ENCODE assay signal across 8 mouse cellular contexts in the genomic region with DNA sequence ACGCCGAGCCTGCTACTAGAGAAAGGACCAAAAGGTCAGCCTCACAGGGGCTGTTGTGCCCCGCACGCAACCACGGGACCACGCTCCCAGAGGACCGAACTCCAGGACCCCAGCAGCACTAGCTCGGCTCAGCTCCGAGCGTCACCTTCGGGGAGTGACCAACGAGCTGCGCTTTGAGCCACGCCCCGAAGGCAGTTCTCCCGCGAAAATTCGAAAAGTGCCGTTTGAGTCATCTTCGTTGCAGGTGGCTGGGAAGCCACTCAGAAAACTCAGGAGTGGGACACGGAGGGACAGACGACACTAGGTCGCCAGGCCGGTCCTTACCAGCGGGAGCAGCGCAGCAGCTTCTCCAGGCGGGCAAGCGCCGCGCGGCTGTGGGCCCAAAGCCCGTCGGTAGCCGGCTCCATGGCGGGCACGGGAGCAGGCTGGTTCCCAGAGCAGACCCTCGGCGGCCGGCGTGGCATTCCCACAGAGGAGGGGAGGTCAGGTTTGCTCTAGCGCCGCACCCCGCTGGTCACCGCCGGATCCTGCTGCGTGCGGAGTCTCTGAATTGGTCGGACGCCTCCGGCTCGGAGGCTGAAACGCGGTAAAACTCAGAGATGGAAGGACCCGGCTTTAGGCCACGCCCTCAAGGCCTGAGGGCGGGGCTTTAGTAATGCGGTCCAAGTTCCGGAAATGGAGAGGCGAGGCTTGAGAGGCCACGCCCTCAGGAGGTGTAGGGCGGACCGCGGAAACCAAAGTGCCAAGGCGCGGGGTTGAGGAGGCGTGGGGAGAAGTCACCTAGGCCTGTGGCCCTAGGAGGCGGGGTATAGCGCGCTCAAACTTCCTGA. TPM values are rescaled to one million over a fixed set of nuclear protein-coding genes. Genes with fewer than 3 reads are reported as not detected.
DNase-seq lines count a peak whose midpoint lies in the region; ATAC-seq and TF ChIP-seq lines count a peak whose summit lies in the region.

Gene Bard1 (minus strand): TSS at position 803 of the 830 bp plus-strand sequence.

- H3K36me3 ChIP-seq in hindbrain, postnatal 0 days (ENCODE audit: insufficient read depth, low read length), result no peaks in the 10 kb centered on the region

- no peaks in the 10 kb centered on the region for H3K9me3 ChIP-seq in hindbrain, postnatal 0 days (ENCODE audit: low read length)

- intact Hi-C loops in gastrocnemius, adult 2 months (cut with DNase I), result no loop called here
- intact Hi-C loops in left cerebral cortex, adult 2 months (cut with DNase I), result no loop called here

- no peaks in the 10 kb centered on the region for H3K27me3 ChIP-seq in hindbrain, postnatal 0 days (ENCODE audit: insufficient read depth, low read length)

- no peak for TF ChIP-seq CTCF in gastrocnemius, adult 2 months (IDR thresholded peaks at IDR 0.05)
- TF ChIP-seq CTCF in hindbrain, postnatal 0 days (IDR thresholded peaks at IDR 0.05; ENCODE audit: low read depth), result no peak
- TF ChIP-seq CTCF in left cerebral cortex, adult 2 months (IDR thresholded peaks at IDR 0.05), result no peak; the same call in 1 of the 2 replicates

- H3K4me1 ChIP-seq in hindbrain, postnatal 0 days (ENCODE audit: insufficient read depth, low read length), result no peaks in the 10 kb centered on the region

- ATAC-seq in common myeloid progenitor, adult 5-6 weeks (replicated peaks; ENCODE audit: low read depth, poor library complexity, severe bottlenecking), result peak; percentile 81
- ATAC-seq in hindbrain, postnatal 0 days, result peak; percentile 95
- peak; percentile 80 for ATAC-seq in megakaryocyte, adult 5-6 weeks (ENCODE audit: poor library complexity, severe bottlenecking)

- peak within 1 kb of the TSS; percentile 76 for H3K27ac ChIP-seq in gastrocnemius, adult 2 months
- peak within 1 kb of the TSS; percentile 34; the same call in 1 of the 2 replicates for H3K27ac ChIP-seq in hindbrain, postnatal 0 days
- H3K27ac ChIP-seq in left cerebral cortex, adult 2 months, result no peak within 1 kb of the TSS

- under 1% methylated on average over 69 of the region's 69 CpGs for WGBS in hindbrain, postnatal 0 days

- peak within 1 kb of the TSS; percentile 74 for H3K4me3 ChIP-seq in gastrocnemius, adult 2 months
- peak within 1 kb of the TSS; percentile 75 for H3K4me3 ChIP-seq in hindbrain, postnatal 0 days (ENCODE audit: low read length)
- peak within 1 kb of the TSS; percentile 65 for H3K4me3 ChIP-seq in left cerebral cortex, adult 2 months

- peak; percentile 100 for DNase-seq in ZHBTc4 (ENCODE audit: low read depth, low spot score)
- DNase-seq in gastrocnemius, adult 2 months, result peak; percentile 96
- peak; percentile 92 for DNase-seq in hindbrain, postnatal 0 days (ENCODE audit: low spot score)
- peak; percentile 61 to 64 for DNase-seq in left cerebral cortex, adult 2 months (ENCODE audit: extremely low spot score in 1 of 2, low spot score in 2 of 2)
- peak; percentile 67 to 76 for DNase-seq in right cerebral cortex, adult 2 months (ENCODE audit: low spot score in 2 of 2)
- peak; percentile 97 for DNase-seq in urinary bladder, postnatal 14 days (ENCODE audit: low spot score)

- peak within 1 kb of the TSS; percentile 46 for H3K9ac ChIP-seq in hindbrain, postnatal 0 days (replicated peaks; ENCODE audit: low read length)

- H3K4me2 ChIP-seq in hindbrain, postnatal 0 days (ENCODE audit: low read depth, low read length), result peak within 1 kb of the TSS; percentile 70

RNA-seq across cellular contexts. Expression of gene Bard1, which starts in this region (rescaled TPM):
- total RNA-seq in common myeloid progenitor, adult 5-6 weeks (2017), result 16.5 and 20.8 TPM in 2 replicates
- under 1 TPM; 0.10 to 0.11 TPM for total RNA-seq in gastrocnemius, adult 2 months (2021)
- total RNA-seq in hindbrain, postnatal 0 days (2014; rRNA removed), result 1.9 and 3.3 TPM in 2 replicates
- 0.69 and 0.79 TPM in 2 replicates for polyA plus RNA-seq in hindbrain, postnatal 0 days (2015; fragmentation: Nextera tagmentation; extraction: Ambion mirVana)
- total RNA-seq in left cerebral cortex, adult 2 months (2021), result under 1 TPM; 0.43 to 0.61 TPM
- 25.6 and 27.2 TPM in 2 replicates for total RNA-seq in megakaryocyte, adult 5-6 weeks (2015)
- 15.6 and 18.6 TPM in 2 replicates for total RNA-seq in megakaryocyte, adult 5-6 weeks (2017)

Comparison
In these comparisons a context has a peak if more than half of its experiments do, and no peak if none do; other contexts are left out.
1. Peak in DNase-seq, H3K4me3 ChIP-seq and H3K27ac ChIP-seq in gastrocnemius, adult 2 months; RNA of the gene not detected or under 1 TPM.
2. Peak in DNase-seq and H3K4me3 ChIP-seq in left cerebral cortex, adult 2 months; RNA of the gene not detected or under 1 TPM.